Mouse (Mus musculus) stomach, postnatal 0 days (tissue): ENCODE results near the gene Gm7030.

Source experiments
- CTCF ChIP-seq: IDR thresholded peaks from 2 replicates; pipeline ENCODE4 v1.5.1; 2016; ENCODE audit warnings: antibody characterized with exemption, low read depth, mild to moderate bottlenecking, moderate library complexity
- EP300 ChIP-seq: optimal IDR thresholded peaks from 2 replicates; pipeline ENCODE3; 2016; ENCODE audit warnings: antibody characterized with exemption

- TF ChIP-seq CTCF: no peak
- TF ChIP-seq EP300: no peak
Measured at GRCm38 (mm10) chr17:36093936-36094335, 35.3 kb downstream of the Gm7030 start.
